Mouse (Mus musculus) left cerebral cortex, adult 8-10 months (tissue): Measurements from ENCODE around the gene Fgfr2. TPM values are rescaled to one million over a fixed set of nuclear protein-coding genes. Genes with fewer than 3 reads are reported as not detected.
"Not testable (repeated sequence)": the region's sequence is repeated elsewhere in the genome, so short reads cannot be mapped to it uniquely, and the experiment has no call there.

Experiments used
- DNase-seq, 2 experiments: peaks; one replicate each; pipeline ENCODE4 v3.0.0; 2022; ENCODE audit warnings: low spot score in 2 of 2
- total RNA-seq, 4 experiments: library from RNA; stranded (reverse); gene quantifications; 2 replicates each; pipeline ENCODE4 v1.2.4; 2022

Gene Fgfr2
- total RNA-seq, 4 experiments from 2014 or later, result 50.6 to 73.1 (median 64.8) TPM

DNA sequence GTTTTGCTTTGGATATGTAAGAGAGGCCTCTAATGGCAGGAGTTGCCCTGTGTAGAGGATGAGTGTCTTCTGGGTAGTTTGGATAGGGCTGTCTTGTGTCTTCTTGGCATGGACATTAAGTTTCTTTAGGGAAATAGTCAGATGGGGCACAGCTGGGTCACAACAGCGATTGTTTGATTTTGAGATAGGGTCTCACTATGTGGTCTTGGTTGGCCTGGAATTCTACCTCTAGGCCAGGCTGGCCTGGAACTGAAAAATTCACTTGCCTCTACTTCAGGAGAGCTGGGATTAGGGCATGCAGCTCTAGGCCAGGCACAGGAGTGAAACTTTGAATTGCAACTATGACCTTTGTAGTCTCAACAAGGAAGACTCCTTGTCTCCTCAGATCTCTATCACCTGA lies 2520.3 kb downstream of the Fgfr2 start:
- DNase-seq, result no peak

DNA sequence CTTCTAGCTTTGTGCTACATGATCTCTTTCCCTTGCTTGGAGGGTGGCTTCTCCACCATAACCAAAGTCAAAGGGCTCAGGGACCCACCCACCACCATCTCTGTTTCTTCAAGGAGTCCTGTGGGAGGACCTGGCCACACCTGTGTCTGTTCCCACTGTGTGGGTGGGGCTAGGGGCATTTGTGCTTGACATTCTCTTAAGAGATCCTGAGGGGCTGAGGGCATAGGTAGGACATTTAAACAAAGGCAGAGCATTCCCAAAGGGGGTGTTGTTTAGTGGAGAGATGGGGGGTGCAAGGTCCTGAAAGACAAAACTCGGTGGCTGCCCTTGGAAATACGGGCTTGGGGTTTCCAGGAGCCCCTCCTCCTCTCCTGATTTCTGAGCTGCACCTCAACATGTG lies 2522.6 kb downstream of the Fgfr2 start:
- no peak for DNase-seq

GRCm38 (mm10) chr7:130600074-130600473 lies 2523.1 kb downstream of the Fgfr2 start:
- DNase-seq, result no peak

DNA sequence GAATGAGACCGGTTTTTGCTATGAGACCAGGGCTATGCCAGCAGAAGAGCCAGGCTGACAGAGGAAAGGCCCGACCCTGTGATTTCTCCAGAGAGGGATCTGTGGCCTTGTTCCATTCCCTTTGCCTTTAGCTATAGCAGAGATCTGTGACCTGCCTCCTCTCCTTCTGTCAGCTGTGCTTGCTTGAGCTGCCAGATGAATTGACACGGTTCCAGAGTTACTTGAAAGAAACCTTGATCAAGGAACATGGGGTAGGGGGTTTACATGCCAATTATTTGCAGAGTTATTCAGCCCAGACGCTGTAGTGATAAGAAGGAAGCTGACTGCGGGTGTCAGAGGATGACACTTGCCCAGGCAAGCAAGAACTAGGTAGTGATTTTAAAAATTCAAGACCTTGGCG lies 2525.6 kb downstream of the Fgfr2 start:
- DNase-seq, result no peak

GRCm38 (mm10) chr7:130596079-130596855 lies 2526.9 kb downstream of the Fgfr2 start:
- DNase-seq, result not testable (repeated sequence)

GRCm38 (mm10) chr7:130593375-130594239 lies 2529.5 kb downstream of the Fgfr2 start:
- DNase-seq, result not testable (repeated sequence)

DNA sequence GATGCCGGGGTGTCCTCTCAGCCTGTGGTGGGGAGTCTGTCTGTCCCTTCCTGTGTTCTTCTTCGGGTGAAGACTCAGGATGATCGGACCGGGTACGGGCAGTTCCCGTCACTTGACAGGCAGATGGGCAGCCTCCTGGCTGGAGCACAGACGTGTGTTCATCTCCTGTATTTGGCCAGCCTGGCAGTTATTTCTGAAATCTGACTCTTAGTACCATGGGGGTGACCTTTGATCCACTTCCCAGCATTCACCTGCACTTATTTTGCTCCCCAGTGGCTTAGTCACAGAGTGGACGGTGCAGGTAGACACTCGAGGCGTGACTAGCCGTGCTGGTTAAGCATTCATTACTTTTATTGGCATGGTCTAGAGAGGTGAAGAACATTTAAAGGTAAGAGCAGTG lies 2530.2 kb downstream of the Fgfr2 start:
- DNase-seq, result not testable (repeated sequence)

- DNase-seq, result no peak
Observed at GRCm38 (mm10) chr7:130590845-130591437, 2532.2 kb downstream of the Fgfr2 start.

GRCm38 (mm10) chr7:130590081-130590828 lies 2532.9 kb downstream of the Fgfr2 start:
- no peak for DNase-seq

- no peak for DNase-seq
Observed at GRCm38 (mm10) chr7:130586521-130587072, 2536.6 kb downstream of the Fgfr2 start.

- no peak for DNase-seq
Observed at GRCm38 (mm10) chr7:130578607-130579006, 2544.5 kb downstream of the Fgfr2 start.

GRCm38 (mm10) chr7:130578066-130578465 lies 2545.1 kb downstream of the Fgfr2 start:
- DNase-seq, result no peak

DNA sequence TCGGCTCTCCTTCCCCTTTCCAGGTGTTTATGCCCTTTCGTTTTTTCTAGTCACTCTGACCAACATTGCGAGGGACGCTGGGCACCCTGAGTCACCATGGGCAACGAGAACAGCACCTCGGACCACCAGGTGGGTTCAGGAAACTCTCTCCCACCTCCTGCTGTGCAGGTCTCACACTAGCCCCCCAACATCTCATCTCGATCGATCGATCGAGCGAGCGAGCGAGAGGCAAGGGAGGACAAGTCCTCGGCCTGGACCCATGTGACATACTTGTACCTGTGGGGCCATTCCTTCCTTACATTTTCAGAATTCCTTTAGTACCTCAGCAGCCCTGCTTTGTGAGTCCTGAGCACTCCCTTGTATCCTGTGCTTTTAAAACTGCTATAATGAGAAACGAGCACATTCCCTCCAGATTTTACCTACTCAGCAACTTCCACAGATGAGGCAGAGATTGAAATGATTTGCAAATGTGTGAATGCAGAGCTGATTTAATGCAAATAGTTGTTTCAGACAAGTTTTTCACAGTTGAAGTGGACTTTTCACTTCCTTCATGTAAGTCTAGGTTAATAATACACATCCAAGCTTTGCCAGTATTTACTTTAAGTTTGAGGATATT lies 2545.7 kb downstream of the Fgfr2 start, which contains the start of gene Tacc2:
Tacc2 (plus strand) TSS at position 51 of the 616 bp plus-strand sequence.
- DNase-seq, result no peak

- DNase-seq, result no peak
Observed at GRCm38 (mm10) chr7:130576981-130577380, 2546.2 kb downstream of the Fgfr2 start.

DNA sequence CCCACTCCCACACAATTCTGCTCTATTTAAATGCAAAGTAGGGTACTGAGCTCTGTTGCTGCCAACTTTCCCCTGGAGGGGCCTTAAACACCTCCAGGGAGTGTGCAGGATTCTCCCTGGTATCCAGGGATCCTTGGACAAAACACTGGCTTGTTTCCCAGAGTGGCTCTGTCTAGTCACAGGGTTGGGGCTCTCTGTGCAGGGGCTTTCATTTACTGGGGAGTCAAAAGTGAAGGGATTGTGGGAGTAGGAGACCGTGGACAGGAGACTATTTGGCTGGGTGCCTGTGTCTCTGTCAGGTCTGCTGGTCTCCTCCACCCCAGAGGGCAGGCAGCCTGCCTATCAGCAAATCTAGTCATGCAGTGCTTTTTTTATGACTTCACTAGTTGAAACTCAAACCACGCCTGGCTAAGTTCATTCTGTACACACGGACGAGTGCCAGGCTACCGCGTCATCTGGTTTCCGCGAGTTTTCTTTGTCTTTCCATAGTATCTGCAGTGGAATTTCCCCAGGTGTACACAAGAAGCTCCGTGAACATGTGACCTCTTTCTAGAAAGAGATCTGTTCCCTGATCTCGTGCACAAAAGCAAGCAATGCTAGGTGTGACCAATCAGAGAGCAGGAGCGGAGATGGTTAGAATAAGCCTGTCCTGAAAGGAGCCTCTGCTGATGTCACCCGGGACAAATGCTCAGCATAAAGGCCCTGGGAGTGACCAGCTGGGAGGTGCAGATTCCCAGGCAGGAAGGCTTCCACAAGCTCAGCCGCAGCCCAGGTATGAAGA lies 2548.7 kb downstream of the Fgfr2 start:
- no peak for DNase-seq

DNA sequence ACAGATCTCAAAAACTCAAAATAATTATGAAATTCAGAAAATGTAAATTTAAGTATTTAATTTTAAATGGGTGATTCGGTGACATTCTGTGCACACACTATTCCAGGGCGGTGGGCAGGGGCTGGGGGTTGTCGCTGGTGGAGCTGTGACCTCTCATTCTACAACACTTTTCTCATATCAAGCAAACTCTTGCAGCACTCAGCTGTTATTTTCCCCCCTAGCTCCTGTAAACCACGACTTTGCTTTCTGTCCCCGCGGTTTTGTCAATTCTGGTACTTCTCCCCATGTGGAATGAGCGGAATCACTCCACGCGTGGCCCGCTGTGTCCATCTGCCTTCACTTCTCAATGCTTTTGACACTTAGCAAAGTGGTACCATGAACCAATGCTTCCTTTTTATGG lies 2549.4 kb downstream of the Fgfr2 start:
- no peak for DNase-seq

GRCm38 (mm10) chr7:130572821-130573220 lies 2550.3 kb downstream of the Fgfr2 start, which contains the start of gene Nsmce4a:
Gene Nsmce4a (minus strand): TSS chr7:130573118.
- DNase-seq, result no peak

DNA sequence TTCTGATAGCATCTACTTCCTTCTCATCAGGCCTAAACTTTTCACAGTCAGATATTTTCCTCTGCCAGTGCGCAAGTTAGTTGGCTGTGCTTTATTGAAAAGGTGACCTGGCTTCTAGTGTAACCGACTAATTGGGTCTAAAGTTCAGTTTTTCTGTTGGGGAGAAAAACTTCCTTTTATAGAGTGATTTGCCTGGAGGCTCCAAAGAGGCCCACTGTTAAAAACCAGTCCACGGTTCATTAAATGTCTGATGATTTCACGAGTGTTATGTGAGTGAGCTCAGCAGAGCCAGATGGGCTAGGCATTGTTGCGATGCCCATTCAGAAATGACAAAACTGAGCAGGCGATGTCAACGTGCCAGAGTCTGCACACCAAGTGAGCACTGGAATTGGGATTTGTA lies 2552.7 kb downstream of the Fgfr2 start:
- no peak for DNase-seq

GRCm38 (mm10) chr7:130568783-130569436 lies 2554.2 kb downstream of the Fgfr2 start:
- no peak for DNase-seq
